ENCODE assay signal across 8 mouse cellular contexts in the genomic region with DNA sequence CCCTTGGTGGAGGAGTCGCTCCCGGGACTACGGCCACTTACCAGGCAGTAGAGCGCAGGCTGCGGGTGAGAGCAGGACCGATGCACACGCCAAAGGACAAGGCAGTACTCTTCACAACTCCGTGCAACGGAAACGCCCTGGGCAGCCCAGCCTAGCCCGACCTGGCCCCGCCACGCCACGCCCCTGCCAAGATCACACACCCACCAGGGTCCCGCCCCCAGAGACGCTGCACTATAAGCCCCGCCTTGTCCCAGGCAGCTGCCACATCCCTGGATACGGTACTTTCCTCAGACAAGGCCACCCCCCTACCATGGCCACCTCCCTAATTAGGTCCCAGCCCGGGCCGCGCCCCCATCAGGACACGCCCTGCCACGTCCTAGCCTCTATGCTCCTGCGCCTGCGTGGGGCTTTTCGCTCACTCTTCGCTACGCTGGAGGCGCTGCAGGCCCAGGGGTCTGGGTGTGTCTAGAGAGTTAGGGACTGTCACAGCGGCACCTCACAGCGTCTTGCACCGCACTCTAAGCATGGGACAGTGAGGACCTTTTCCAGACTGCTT. TPM values are rescaled to one million over a fixed set of nuclear protein-coding genes. Genes with fewer than 3 reads are reported as not detected.
A peak's percentile ranks its signal among the peaks of the same experiment; 100 is the strongest.
DNase-seq lines count a peak whose midpoint lies in the region; ATAC-seq lines count a peak whose summit lies in the region.

A gene (minus strand): TSS at position 363 of the 556 bp plus-strand sequence.
A gene (plus strand): TSS at position 406 of the 556 bp plus-strand sequence.

- no peaks in the 10 kb centered on the region for H3K27me3 ChIP-seq in hindbrain, embryonic 12.5 days

- peak; percentile 96 for ATAC-seq in hindbrain, embryonic 12.5 days (ENCODE audit: low FRiP score)

- H3K9ac ChIP-seq in hindbrain, embryonic 12.5 days = peak within 1 kb of the TSS; percentile 63

- H3K27ac ChIP-seq in hindbrain, embryonic 12.5 days = peak within 1 kb of the TSS; percentile 26; the same call in 1 of the 2 replicates

- no peaks in the 10 kb centered on the region for H3K9me3 ChIP-seq in hindbrain, embryonic 12.5 days (replicated peaks)

- DNase-seq in NIH3T3 (ENCODE audit: low read depth) = peak; percentile 99
- DNase-seq in cerebellum, postnatal 10 days = peak; percentile 85 to 91
- peak; percentile 88 to 90 for DNase-seq in frontal cortex, postnatal 10 days (ENCODE audit: low spot score in 2 of 2)
- DNase-seq in layer of hippocampus, postnatal 14 days (ENCODE audit: low spot score in 2 of 2) = peak; percentile 82 to 88
- DNase-seq in lung, postnatal 14 days = peak; percentile 98
- peak; percentile 68 for DNase-seq in retina, adult 2 months (ENCODE audit: low read depth, low spot score)
- peak; percentile 93 to 94 for DNase-seq in thymus, postnatal 36 days

- H3K4me3 ChIP-seq in hindbrain, embryonic 12.5 days = peak within 1 kb of the TSS; percentile 58

- peak within 1 kb of the TSS; percentile 90 for H3K4me2 ChIP-seq in hindbrain, embryonic 12.5 days (replicated peaks)

- peaks cover 7% of the 10 kb centered on the region for H3K4me1 ChIP-seq in hindbrain, embryonic 12.5 days

- WGBS in hindbrain, embryonic 12.5 days = 0% methylated on average over 27 of the region's 32 CpGs

- H3K36me3 ChIP-seq in hindbrain, embryonic 12.5 days = no peaks in the 10 kb centered on the region

RNA-seq across cellular contexts. Expression of the first gene that starts in this region (rescaled TPM):
- 121 and 133 TPM in 2 replicates for polyA plus RNA-seq in hindbrain, embryonic 12.5 days (2016; fragmentation: Nextera tagmentation; extraction: Ambion mirVana)
- total RNA-seq in layer of hippocampus, postnatal 14 days (2021) = 10 to 100 TPM; 42.6 to 44.8 TPM

RNA-seq across cellular contexts. Expression of the second gene that starts in this region (rescaled TPM):
- 0.52 and 0.56 TPM in 2 replicates for polyA plus RNA-seq in hindbrain, embryonic 12.5 days (2016; fragmentation: Nextera tagmentation; extraction: Ambion mirVana)
- under 1 TPM in 1 of 2 experiments, not detected in 1; 0.37 TPM for total RNA-seq in layer of hippocampus, postnatal 14 days (2021)

Comparison
In these comparisons a context has a peak if more than half of its experiments do, and no peak if none do; other contexts are left out.
1. Peak in every context shown above with its lines: DNase-seq, ATAC-seq, H3K4me3 ChIP-seq and H3K27ac ChIP-seq.